Comparison of ENCODE assay signal across 11 mouse cellular contexts in the genomic region with DNA sequence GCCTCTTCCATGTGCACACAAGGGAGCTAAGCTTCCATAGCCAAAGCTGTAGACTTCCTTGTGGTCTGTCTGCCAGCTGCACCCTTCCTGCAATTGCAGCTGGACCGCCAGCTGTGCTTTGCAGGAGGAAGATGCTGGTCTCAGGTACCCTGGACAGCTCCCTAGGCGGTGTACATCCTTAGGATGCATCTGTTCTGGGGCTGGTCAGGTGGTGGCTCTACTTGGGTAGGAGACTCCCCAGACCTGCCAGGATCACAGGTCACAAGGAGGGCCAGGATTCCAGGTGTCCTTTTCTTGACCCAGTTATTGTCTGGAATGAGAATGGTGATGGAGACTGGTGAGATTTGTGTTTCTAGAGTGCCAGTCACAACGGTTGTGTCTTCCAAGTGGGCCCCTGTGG. TPM values are rescaled to one million over a fixed set of nuclear protein-coding genes. Genes with fewer than 3 reads are reported as not detected.
A peak's percentile ranks its signal among the peaks of the same experiment; 100 is the strongest.
DNase-seq lines count a peak whose midpoint lies in the region; ATAC-seq and TF ChIP-seq lines count a peak whose summit lies in the region.
"Had no signal": no experiment of that assay in that cellular context is flagged by ENCODE, and none has a peak within 500 bp of the region (broad histone marks: within the 10 kb centered on the region; RNA-seq: fewer than 3 reads in every experiment).

No protein-coding gene starts in this region.

- peaks cover 7% of the 10 kb centered on the region; the same call in 1 of the 2 replicates for H3K4me1 ChIP-seq in intestine, embryonic 14.5 days (replicated peaks; ENCODE audit: control insufficient read depth, insufficient read depth, low read length)
- H3K4me1 ChIP-seq in intestine, postnatal 0 days (replicated peaks; ENCODE audit: control insufficient read depth, insufficient read depth, low read length), result no peaks in the 10 kb centered on the region
- H3K4me1 ChIP-seq in limb, embryonic 10.5 days, result peaks cover 25% of the 10 kb centered on the region
- peaks cover 15% of the 10 kb centered on the region for H3K4me1 ChIP-seq in forebrain, embryonic 12.5 days
- H3K4me1 ChIP-seq in heart, embryonic 12.5 days (replicated peaks), result peaks cover 21% of the 10 kb centered on the region

- H3K27ac ChIP-seq in intestine, embryonic 14.5 days (ENCODE audit: low read depth), result no peak overlapping the region
- no peak overlapping the region for H3K27ac ChIP-seq in intestine, postnatal 0 days (ENCODE audit: low read depth, low read length)
- H3K27ac ChIP-seq in limb, embryonic 10.5 days, result no peak overlapping the region
- H3K27ac ChIP-seq in forebrain, embryonic 12.5 days, result no peak overlapping the region
- no peak overlapping the region for H3K27ac ChIP-seq in heart, embryonic 12.5 days (ENCODE audit: poor library complexity, severe bottlenecking)

- peaks cover 65% of the 10 kb centered on the region for H3K27me3 ChIP-seq in intestine, embryonic 14.5 days (replicated peaks; ENCODE audit: control insufficient read depth, insufficient read depth, low read length)
- H3K27me3 ChIP-seq in intestine, postnatal 0 days (replicated peaks; ENCODE audit: control insufficient read depth, insufficient read depth, low read length), result peaks cover 58% of the 10 kb centered on the region
- peaks cover 74% of the 10 kb centered on the region for H3K27me3 ChIP-seq in limb, embryonic 10.5 days (ENCODE audit: low read depth, poor library complexity, severe bottlenecking)
- H3K27me3 ChIP-seq in forebrain, embryonic 12.5 days, result peaks cover 83% of the 10 kb centered on the region
- H3K27me3 ChIP-seq in heart, embryonic 12.5 days (replicated peaks), result peaks cover 78% of the 10 kb centered on the region

- TF ChIP-seq CTCF in intestine, postnatal 0 days (IDR thresholded peaks at IDR 0.05; ENCODE audit: low read depth), result no peak

- no peak overlapping the region for H3K4me2 ChIP-seq in intestine, embryonic 14.5 days (ENCODE audit: low read length)
- no peak overlapping the region for H3K4me2 ChIP-seq in intestine, postnatal 0 days (replicated peaks; ENCODE audit: low read depth)
- no peak overlapping the region for H3K4me2 ChIP-seq in forebrain, embryonic 12.5 days
- H3K4me2 ChIP-seq in heart, embryonic 12.5 days, result no peak overlapping the region

- WGBS in intestine, embryonic 14.5 days, result 30% methylated on average over 3 of the region's 3 CpGs
- 28% methylated on average over 3 of the region's 3 CpGs for WGBS in intestine, postnatal 0 days
- WGBS in limb, embryonic 10.5 days, result 31% methylated on average over 3 of the region's 3 CpGs
- WGBS in forebrain, embryonic 12.5 days, result 45% methylated on average over 3 of the region's 3 CpGs
- WGBS in heart, embryonic 12.5 days, result 37% methylated on average over 3 of the region's 3 CpGs

- ATAC-seq in intestine, embryonic 14.5 days (replicated peaks; ENCODE audit: low FRiP score, low TSS enrichment, low read depth), result no peak
- ATAC-seq in intestine, postnatal 0 days, result no peak
- no peak for ATAC-seq in forebrain, embryonic 12.5 days (ENCODE audit: low FRiP score)
- ATAC-seq in heart, embryonic 12.5 days (ENCODE audit: insufficient number of reproducible peaks, low FRiP score), result no peak
- ATAC-seq: forebrain, embryonic 16.5 days had no signal

- no peaks in the 10 kb centered on the region for H3K9me3 ChIP-seq in intestine, embryonic 14.5 days (ENCODE audit: control insufficient read depth, low read length)
- no peaks in the 10 kb centered on the region for H3K9me3 ChIP-seq in intestine, postnatal 0 days (ENCODE audit: control insufficient read depth)
- no peaks in the 10 kb centered on the region for H3K9me3 ChIP-seq in limb, embryonic 10.5 days (replicated peaks)
- H3K9me3 ChIP-seq in forebrain, embryonic 12.5 days, result no peaks in the 10 kb centered on the region; the same call in 1 of the 2 replicates
- H3K9me3 ChIP-seq in heart, embryonic 12.5 days (replicated peaks), result no peaks in the 10 kb centered on the region

- no peaks in the 10 kb centered on the region for H3K36me3 ChIP-seq in intestine, embryonic 14.5 days (ENCODE audit: control insufficient read depth, insufficient read depth, low read length)
- H3K36me3 ChIP-seq in intestine, postnatal 0 days (ENCODE audit: control insufficient read depth, insufficient read depth), result no peaks in the 10 kb centered on the region
- H3K36me3 ChIP-seq in limb, embryonic 10.5 days, result no peaks in the 10 kb centered on the region
- no peaks in the 10 kb centered on the region for H3K36me3 ChIP-seq in forebrain, embryonic 12.5 days (replicated peaks)
- H3K36me3 ChIP-seq in heart, embryonic 12.5 days, result no peaks in the 10 kb centered on the region

- peak; percentile 72 for DNase-seq in intestine, embryonic 14.5 days (ENCODE audit: low spot score)
- peak; percentile 11 for DNase-seq in 3T3-L1 (ENCODE audit: low read depth, low spot score)
- DNase-seq in R1 (ENCODE audit: low read depth, low spot score), result peak; percentile 56
- DNase-seq in limb, embryonic 10.5 days (ENCODE audit: low spot score), result peak; percentile 58
- DNase-seq in spleen, postnatal 14 days (ENCODE audit: low spot score in 2 of 2), result no peak
- DNase-seq: gastrocnemius, postnatal 36 days; lung, adult 2 months had no signal

- no peak overlapping the region for H3K9ac ChIP-seq in intestine, embryonic 14.5 days (ENCODE audit: low read length)
- no peak overlapping the region for H3K9ac ChIP-seq in intestine, postnatal 0 days (ENCODE audit: low read depth, low read length)
- no peak overlapping the region for H3K9ac ChIP-seq in forebrain, embryonic 12.5 days
- H3K9ac ChIP-seq in heart, embryonic 12.5 days, result no peak overlapping the region

- H3K4me3 ChIP-seq in intestine, embryonic 14.5 days (ENCODE audit: low read depth, low read length), result no peak overlapping the region
- no peak overlapping the region for H3K4me3 ChIP-seq in intestine, postnatal 0 days (ENCODE audit: low read depth, low read length)
- H3K4me3 ChIP-seq in limb, embryonic 10.5 days, result no peak overlapping the region
- H3K4me3 ChIP-seq in forebrain, embryonic 12.5 days (replicated peaks), result no peak overlapping the region
- no peak overlapping the region for H3K4me3 ChIP-seq in heart, embryonic 12.5 days

RNA-seq across cellular contexts. Expression of a gene that starts 3.6 kb away (rescaled TPM):
- 0.34 and 0.49 TPM in 2 replicates for polyA plus RNA-seq in intestine, embryonic 14.5 days (2014; fragmentation: Nextera tagmentation; extraction: Ambion mirVana)
- 0.12 TPM in 2 replicates for polyA plus RNA-seq in intestine, postnatal 0 days (2015; fragmentation: Nextera tagmentation; extraction: Ambion mirVana)
- polyA plus RNA-seq in limb, embryonic 10.5 days (2016; fragmentation: Nextera tagmentation; extraction: Ambion mirVana), result 0.05 and 0.06 TPM in 2 replicates
- 0.90 and 1.5 TPM in 2 replicates for polyA plus RNA-seq in forebrain, embryonic 12.5 days (2016; fragmentation: Nextera tagmentation; extraction: Ambion mirVana)
- 0.44 and 0.51 TPM in 2 replicates for polyA plus RNA-seq in heart, embryonic 12.5 days (2016; fragmentation: Nextera tagmentation; extraction: Ambion mirVana)

Comparison
In these comparisons a context has a peak if more than half of its experiments do, and no peak if none do; other contexts are left out.
1. DNase-seq: peak in intestine, embryonic 14.5 days (single experiment), 3T3-L1 (single experiment), R1 (single experiment) and limb, embryonic 10.5 days (single experiment); none in spleen, postnatal 14 days (0 of 2).